Mouse (Mus musculus) lung, postnatal 0 days (tissue): Measurements from ENCODE around the gene Dnm3. TPM values are rescaled to one million over a fixed set of nuclear protein-coding genes. Genes with fewer than 3 reads are reported as not detected.

ENCODE experiments used
- ATAC-seq: fragments of 200-750 bp; cut with Nextera tagmentation; 2 replicates; pipeline ENCODE4 v1.8.0; 2017; ENCODE audit warnings: moderate library complexity
- DNase-seq: peaks from one replicate; pipeline ENCODE4 v3.0.0-alpha.2; 2016; ENCODE audit warnings: low spot score
- H3K27ac ChIP-seq: fragments of 300-500 bp; sonication (generic); 2 replicates; pipeline ENCODE4 v1.5.1; 2014; ENCODE audit warnings: antibody characterized with exemption, mild to moderate bottlenecking, low read length, mixed read lengths
- H3K27me3 ChIP-seq: fragments of 300-500 bp; sonication (generic); replicated peaks from 2 replicates; pipeline ENCODE4 v1.6.1; 2014; ENCODE audit warnings: low read length, mixed read lengths; ENCODE audit not compliant: insufficient read depth
- H3K36me3 ChIP-seq: fragments of 300-500 bp; sonication (generic); 2 replicates; pipeline ENCODE4 v1.6.1; 2014; ENCODE audit warnings: low read length, mixed read lengths; ENCODE audit not compliant: insufficient read depth
- H3K4me1 ChIP-seq: fragments of 300-500 bp; sonication (generic); 2 replicates; pipeline ENCODE4 v1.6.1; 2014; ENCODE audit warnings: antibody characterized with exemption, low read depth, low read length, mixed read lengths; ENCODE audit not compliant: insufficient read depth
- H3K4me2 ChIP-seq: fragments of 300-500 bp; sonication (generic); replicated peaks from 2 replicates; pipeline ENCODE4 v1.6.1; 2014; ENCODE audit warnings: low read depth, mild to moderate bottlenecking, low read length, moderate library complexity, mixed read lengths
- H3K4me3 ChIP-seq: fragments of 300-500 bp; sonication (generic); 2 replicates; pipeline ENCODE4 v1.5.1; 2014; ENCODE audit warnings: low read depth, low read length
- H3K9ac ChIP-seq: fragments of 300-500 bp; sonication (generic); replicated peaks from 2 replicates; pipeline ENCODE4 v1.6.1; 2014; ENCODE audit warnings: low read depth, mild to moderate bottlenecking
- H3K9me3 ChIP-seq: fragments of 300-500 bp; sonication (generic); 2 replicates; pipeline ENCODE4 v1.6.1; 2016; ENCODE audit warnings: low read length, mixed read lengths
- CTCF ChIP-seq: IDR thresholded peaks from 2 replicates; pipeline ENCODE4 v1.5.1; 2016; ENCODE audit warnings: antibody characterized with exemption, mild to moderate bottlenecking
- EP300 ChIP-seq: IDR thresholded peaks from 2 replicates; pipeline ENCODE4 v1.6.1; 2016; ENCODE audit warnings: antibody characterized with exemption, mild to moderate bottlenecking, control low read depth
- WGBS: fragments of 180-500 bp; shearing (Covaris S2); extraction: QIAGEN DNeasy Blood & Tissue Kit; methylation state at CpG from one replicate; pipeline ENCODE4 v1.1.7; 2014; 5-methylcytosine and 5-hydroxymethylcytosine counted together
- polyA plus RNA-seq: library from polyadenylated mRNA; unstranded; fragments of >200 nt; fragmentation: Nextera tagmentation; extraction: Ambion mirVana; gene quantifications from 2 replicates; pipeline ENCODE4 v1.2.1, GENCODE M21; 2015

The Dnm3 gene
- polyA plus RNA-seq, 1 experiment from 2014 or later, result 3.4 TPM

DNA sequence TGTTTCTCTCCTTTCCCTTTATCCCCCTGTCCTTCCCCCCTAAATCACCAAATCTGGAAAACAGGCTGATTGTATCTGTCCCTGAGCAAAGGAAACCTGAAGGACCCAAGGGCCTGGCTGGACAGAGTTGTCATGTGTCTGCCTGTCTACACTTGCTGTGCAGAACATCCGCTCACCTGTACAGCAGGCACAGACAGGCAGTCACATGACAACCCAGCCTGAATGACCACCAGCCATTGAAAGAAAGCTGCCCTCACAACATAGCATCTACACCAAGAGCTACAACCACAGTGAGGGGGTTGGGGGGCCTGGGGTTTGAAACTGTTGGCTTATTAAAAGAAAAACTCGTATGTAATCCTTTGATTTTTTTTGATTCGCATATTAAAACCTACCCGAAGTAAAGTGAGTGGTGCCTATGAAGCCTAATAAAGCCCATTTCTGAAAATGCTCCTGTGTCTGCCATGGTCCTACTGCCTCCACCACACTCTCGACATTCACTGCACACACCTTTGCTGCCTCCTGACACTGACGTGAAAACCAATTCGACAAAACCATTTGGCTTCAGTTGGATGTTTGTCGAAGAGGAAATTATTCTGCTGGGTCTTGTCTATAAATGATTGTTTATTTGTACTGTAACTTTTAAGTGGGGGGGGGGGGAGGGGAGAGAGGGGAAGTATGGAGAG, 254.4 kb downstream of the Dnm3 start:
- peak overlapping the region; percentile 51; the same call in 1 of the 2 replicates for H3K27ac ChIP-seq
- TF ChIP-seq CTCF (no peak), EP300 (no peak)
- DNase-seq, result no peak
- no peaks in the 10 kb centered on the region for H3K27me3 ChIP-seq
- H3K9ac ChIP-seq, result no peak overlapping the region
- no peaks in the 10 kb centered on the region for H3K9me3 ChIP-seq
- H3K4me3 ChIP-seq, result no peak overlapping the region
- H3K36me3 ChIP-seq, result no peaks in the 10 kb centered on the region
- 62% methylated on average over 8 of the region's 8 CpGs for WGBS
- no peak for ATAC-seq
- no peak overlapping the region for H3K4me2 ChIP-seq
- no peaks in the 10 kb centered on the region for H3K4me1 ChIP-seq

DNA sequence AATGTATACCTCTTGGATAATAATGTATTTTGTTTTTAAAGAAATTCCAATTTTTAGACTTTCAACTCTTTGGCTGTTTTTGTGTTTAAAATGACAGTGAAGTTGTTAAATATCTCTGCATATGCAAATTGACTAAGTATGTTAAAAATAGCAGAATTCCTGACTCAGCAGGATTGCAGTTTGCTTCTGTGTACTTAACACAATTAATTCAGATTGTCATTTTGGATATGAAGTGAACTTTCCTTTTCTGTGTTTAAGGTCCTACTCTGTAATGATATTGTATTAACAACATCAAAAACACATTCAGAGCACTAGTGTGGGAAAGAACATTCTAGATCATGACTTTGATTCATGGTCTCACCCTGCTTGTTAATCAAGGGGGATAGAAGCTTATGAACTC, 255.5 kb downstream of the Dnm3 start:
- DNase-seq (no peak), ATAC-seq (no peak)
- TF ChIP-seq EP300, result no peak
- TF ChIP-seq CTCF, result no peak
- Histone ChIP-seq H3K27ac (no peak overlapping the region), H3K9ac (no peak overlapping the region), H3K4me3 (no peak overlapping the region), H3K9me3 (no peaks in the 10 kb centered on the region), H3K4me1 (no peaks in the 10 kb centered on the region), H3K27me3 (no peaks in the 10 kb centered on the region), H3K4me2 (no peak overlapping the region), H3K36me3 (no peaks in the 10 kb centered on the region)

DNA sequence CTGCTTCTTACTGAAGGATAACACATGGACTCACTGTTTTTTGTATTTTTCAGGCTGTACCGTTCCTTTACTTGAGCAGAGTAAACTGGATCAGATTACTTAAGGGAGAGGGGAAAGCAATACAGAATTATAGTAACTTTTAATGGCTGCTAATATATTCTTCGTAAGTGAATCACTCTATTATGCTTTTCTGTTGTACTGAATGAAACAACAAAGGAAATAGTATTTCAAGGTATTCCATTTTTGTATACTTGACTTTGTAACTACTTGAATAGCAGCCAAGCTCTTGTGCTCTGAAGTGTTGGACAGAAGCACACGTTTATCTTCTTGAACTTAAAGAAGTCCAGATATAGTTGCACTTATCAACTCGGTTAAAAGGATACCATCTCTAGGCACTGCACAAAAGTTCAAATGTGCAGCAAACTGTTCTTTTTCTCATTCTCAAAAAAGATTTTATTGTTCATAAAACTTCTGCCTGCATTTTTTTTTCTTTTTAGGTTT, 256.0 kb downstream of the Dnm3 start:
- H3K27ac ChIP-seq, result no peak overlapping the region
- no peak for TF ChIP-seq CTCF
- TF ChIP-seq EP300, result no peak

DNA sequence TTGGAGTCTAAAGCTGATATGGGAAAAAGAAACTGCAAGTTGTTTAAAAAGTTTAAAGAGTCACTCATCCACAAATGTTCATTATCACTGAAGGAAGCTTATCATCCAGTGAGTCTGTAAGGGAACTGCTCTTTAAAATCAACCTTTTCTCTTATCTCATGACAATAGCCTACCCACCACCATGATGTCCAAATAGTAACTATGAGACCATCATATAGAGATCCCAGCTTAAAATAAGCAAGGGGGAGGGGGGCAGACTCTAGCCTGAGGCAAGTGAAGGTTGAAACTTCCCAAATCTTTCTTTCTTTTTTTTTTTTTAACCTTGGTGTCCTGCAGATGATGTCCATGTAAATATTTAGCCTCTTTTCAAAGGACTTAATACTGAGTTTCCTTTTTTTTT, 256.9 kb downstream of the Dnm3 start:
- H3K9ac ChIP-seq, result no peak overlapping the region; the same call in 1 of the 2 replicates
- no peaks in the 10 kb centered on the region for H3K9me3 ChIP-seq
- 0 out of 2 replicates have a peak overlapping the region, but pooled peaks have one; percentile 42 for H3K4me3 ChIP-seq
- peak overlapping the region; percentile 68 for H3K27ac ChIP-seq
- ATAC-seq, result no peak
- H3K4me1 ChIP-seq, result no peaks in the 10 kb centered on the region
- H3K4me2 ChIP-seq, result peak overlapping the region; percentile 41; the same call in 1 of the 2 replicates
- H3K27me3 ChIP-seq, result no peaks in the 10 kb centered on the region
- no peaks in the 10 kb centered on the region for H3K36me3 ChIP-seq
- DNase-seq, result peak; percentile 30
- TF ChIP-seq CTCF, result no peak
- no peak for TF ChIP-seq EP300

More for the DNA sequence above, 256.0 kb downstream of the Dnm3 start:
- no peak overlapping the region for H3K4me3 ChIP-seq
- no peaks in the 10 kb centered on the region for H3K36me3 ChIP-seq
- H3K9ac ChIP-seq, result no peak overlapping the region
- no peaks in the 10 kb centered on the region for H3K27me3 ChIP-seq
- 8% methylated on average over 4 of the region's 4 CpGs for WGBS
- no peak overlapping the region for H3K4me2 ChIP-seq
- DNase-seq (no peak), ATAC-seq (no peak)
- no peaks in the 10 kb centered on the region for H3K9me3 ChIP-seq
- H3K4me1 ChIP-seq, result no peaks in the 10 kb centered on the region

DNA sequence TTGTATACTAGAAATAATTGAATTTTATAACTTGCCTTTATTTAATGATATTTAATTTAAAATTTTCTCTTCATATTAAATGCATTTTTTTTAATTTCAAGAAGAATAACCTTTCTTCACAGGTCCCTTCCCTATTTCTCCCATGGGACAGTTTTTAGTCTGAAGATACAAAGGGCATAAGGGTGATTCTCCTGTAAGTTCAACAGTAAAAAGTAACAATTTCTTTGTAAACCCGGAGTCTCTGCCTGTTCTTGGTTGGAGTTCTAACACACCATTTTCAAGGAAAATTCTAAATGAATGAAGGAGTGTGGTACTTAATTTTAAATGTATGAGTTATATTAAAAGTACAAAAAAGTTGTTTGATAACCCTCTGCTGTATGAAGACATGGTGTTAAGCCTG, 258.1 kb downstream of the Dnm3 start:
- Histone ChIP-seq H3K36me3 (no peaks in the 10 kb centered on the region), H3K27ac (peak overlapping the region; percentile 68), H3K9ac (no peak overlapping the region; the same call in 1 of the 2 replicates), H3K27me3 (no peaks in the 10 kb centered on the region), H3K4me3 (peak overlapping the region; percentile 42; the same call in 1 of the 2 replicates), H3K4me1 (no peaks in the 10 kb centered on the region), H3K9me3 (no peaks in the 10 kb centered on the region), H3K4me2 (peak overlapping the region; percentile 41; the same call in 1 of the 2 replicates)
- WGBS, result 65% methylated on average over 1 of the region's 1 CpGs
- ATAC-seq, result no peak
- DNase-seq, result no peak
- TF ChIP-seq CTCF, result no peak

DNA sequence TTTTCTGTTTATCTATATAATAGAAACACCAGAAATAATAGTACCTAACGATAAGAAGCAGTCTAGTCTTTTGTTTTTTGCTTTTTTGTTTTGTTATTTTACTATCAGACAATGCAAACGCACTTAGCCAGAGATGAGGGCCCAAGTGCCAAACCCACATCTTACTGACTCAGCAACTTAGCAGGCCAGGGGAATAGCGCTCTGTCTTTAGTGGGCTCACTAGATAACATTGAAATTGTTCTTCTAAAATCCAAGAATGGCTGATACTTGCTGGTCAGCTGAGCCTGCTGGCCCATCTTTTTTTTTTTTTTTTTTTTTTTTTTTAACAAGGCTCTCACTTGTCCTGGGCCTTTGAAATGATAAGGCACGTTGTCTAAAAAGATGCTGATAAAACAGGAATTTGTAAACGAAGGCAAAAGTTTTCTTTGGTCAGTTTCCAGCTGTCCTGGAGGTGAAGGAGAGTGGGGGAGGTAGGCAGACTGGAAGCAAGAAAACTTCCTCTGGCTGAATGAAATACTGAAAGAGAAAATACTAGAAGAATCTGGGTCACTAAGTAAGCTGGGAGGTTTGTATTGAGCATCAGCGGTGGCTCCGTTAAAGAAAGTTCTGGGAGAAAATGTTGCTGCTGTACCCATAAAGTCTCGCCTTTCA, 259.2 kb downstream of the Dnm3 start:
- peak overlapping the region; percentile 95 for H3K27ac ChIP-seq
- H3K4me1 ChIP-seq, result no peaks in the 10 kb centered on the region
- H3K4me3 ChIP-seq, result peak overlapping the region; percentile 42
- peak; percentile 40 for DNase-seq
- H3K9ac ChIP-seq, result peak overlapping the region; percentile 60
- H3K9me3 ChIP-seq, result no peaks in the 10 kb centered on the region
- whole genome bisulfite sequencing, result 35% methylated on average over 8 of the region's 8 CpGs
- peak overlapping the region; percentile 47; the same call in 1 of the 2 replicates for H3K4me2 ChIP-seq
- no peaks in the 10 kb centered on the region for H3K36me3 ChIP-seq
- TF ChIP-seq CTCF, result no peak
- no peak for TF ChIP-seq EP300
- no peak for ATAC-seq
- H3K27me3 ChIP-seq, result no peaks in the 10 kb centered on the region
